Mouse (Mus musculus): ENCODE results near the gene Stip1.

The Stip1 gene

GRCm38 (mm10) chr19:6985951-6986708 is 53.6 kb downstream of the Stip1 start:
- DNase-seq (ENCODE audit: low spot score in 2 of 2), result no peak

- DNase-seq (ENCODE audit: low spot score in 2 of 2), result no peak
These were observed 54.5 kb downstream of the Stip1 start for GRCm38 (mm10) chr19:6985300-6985699.

GRCm38 (mm10) chr19:6983621-6984020 is 56.1 kb downstream of the Stip1 start:
- no peak for DNase-seq (ENCODE audit: low spot score in 2 of 2)

GRCm38 (mm10) chr19:6981465-6981864 is 58.3 kb downstream of the Stip1 start:
- no peak for DNase-seq (ENCODE audit: low spot score in 2 of 2)

GRCm38 (mm10) chr19:6980381-6981093 is 59.2 kb downstream of the Stip1 start, which contains the start of gene Fkbp2:
Gene Fkbp2, minus strand, starts transcription at chr19:6980501.
- DNase-seq (ENCODE audit: low spot score in 2 of 2), result peak; percentile 90 to 98

- peak; percentile 99 for DNase-seq (ENCODE audit: low spot score in 2 of 2)
These were observed 60.0 kb downstream of the Stip1 start for GRCm38 (mm10) chr19:6979486-6980380.

- no peak for DNase-seq (ENCODE audit: low spot score in 2 of 2)
These were observed 60.7 kb downstream of the Stip1 start for GRCm38 (mm10) chr19:6979001-6979479.

GRCm38 (mm10) chr19:6978639-6978974 is 61.2 kb downstream of the Stip1 start:
- no peak for DNase-seq (ENCODE audit: low spot score in 2 of 2)

- DNase-seq (ENCODE audit: low spot score in 2 of 2), result no peak
These were observed 61.8 kb downstream of the Stip1 start for GRCm38 (mm10) chr19:6977759-6978638.

GRCm38 (mm10) chr19:6975537-6976521 is 63.9 kb downstream of the Stip1 start, which contains the start of gene Plcb3:
Gene Plcb3, minus strand, starts transcription at chr19:6976470.
- DNase-seq (ENCODE audit: low spot score in 2 of 2), result peak in 1 of 2 experiments; percentile 83

- peak in 1 of 2 experiments; percentile 82 for DNase-seq (ENCODE audit: low spot score in 2 of 2)
These were observed 65.3 kb downstream of the Stip1 start, which contains the start of gene Ppp1r14b for GRCm38 (mm10) chr19:6974211-6975205. Gene Ppp1r14b, plus strand, starts transcription at chr19:6974968.

GRCm38 (mm10) chr19:6973581-6974190 is 66.1 kb downstream of the Stip1 start:
- DNase-seq (ENCODE audit: low spot score in 2 of 2), result no peak

GRCm38 (mm10) chr19:6972247-6972917 is 67.4 kb downstream of the Stip1 start:
- DNase-seq (ENCODE audit: low spot score in 2 of 2), result no peak

- DNase-seq (ENCODE audit: low spot score in 2 of 2), result no peak
These were observed 68.1 kb downstream of the Stip1 start for GRCm38 (mm10) chr19:6971644-6972043.
